Comparison of ENCODE assay signal across 20 mouse cellular contexts in the genomic region with DNA sequence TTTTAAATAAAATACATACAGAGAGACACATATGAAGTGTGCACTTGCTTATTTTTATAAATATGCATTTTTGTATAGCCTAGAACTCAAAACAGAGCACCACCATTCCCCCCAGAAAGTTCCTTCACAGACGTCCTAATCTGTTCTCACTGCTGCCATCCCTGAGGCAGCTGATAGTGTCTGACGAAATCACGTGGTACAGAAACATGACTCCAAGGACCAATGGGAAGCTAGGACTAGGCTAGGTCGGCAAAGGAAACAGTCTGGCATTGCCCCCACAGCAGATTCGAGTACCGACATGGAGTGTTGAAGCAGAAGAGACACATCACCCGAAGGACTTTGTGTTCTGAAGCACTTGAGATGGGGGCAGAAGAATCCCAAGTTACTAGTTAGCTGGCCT. TPM values are rescaled to one million over a fixed set of nuclear protein-coding genes. Genes with fewer than 3 reads are reported as not detected.
DNase-seq lines count a peak whose midpoint lies in the region; ATAC-seq lines count a peak whose summit lies in the region.
"Had no signal": no experiment of that assay in that cellular context is flagged by ENCODE, and none has a peak within 500 bp of the region (broad histone marks: within the 10 kb centered on the region; RNA-seq: fewer than 3 reads in every experiment).

No protein-coding gene starts in this region.

- H3K9ac ChIP-seq in liver, embryonic 12.5 days: no peak overlapping the region
- H3K9ac ChIP-seq in midbrain, embryonic 13.5 days (replicated peaks): no peak overlapping the region
- H3K9ac ChIP-seq: heart, embryonic 13.5 days; lung, embryonic 15.5 days; neural tube, embryonic 15.5 days; stomach, embryonic 15.5 days had no signal

- DNase-seq in retina, postnatal 1 day: peak; percentile 8
- no peak for DNase-seq in retina, embryonic 14.5 days (ENCODE audit: low spot score)
- peak; percentile 35 for DNase-seq in MEL-GATA-1-ER (ENCODE audit: extremely low read depth, low read depth)
- no peak for DNase-seq in frontal cortex, postnatal 10 days (ENCODE audit: low spot score in 2 of 2)
- no peak for DNase-seq in kidney, adult 11 months
- DNase-seq: gastrocnemius, postnatal 14 days; heart, postnatal 4 days; right cerebral cortex, adult 18-20 months; spleen, adult 18-20 months; thymus, postnatal 36 days had no signal

- H3K4me2 ChIP-seq in liver, embryonic 12.5 days: peak overlapping the region; percentile 44
- H3K4me2 ChIP-seq in midbrain, embryonic 13.5 days (replicated peaks): no peak overlapping the region
- H3K4me2 ChIP-seq: heart, embryonic 13.5 days; lung, embryonic 15.5 days; neural tube, embryonic 15.5 days; stomach, embryonic 15.5 days had no signal

- no peak overlapping the region for H3K27ac ChIP-seq in liver, embryonic 12.5 days
- no peak overlapping the region for H3K27ac ChIP-seq in midbrain, embryonic 13.5 days
- H3K27ac ChIP-seq: heart, embryonic 13.5 days; limb, embryonic 10.5 days; lung, embryonic 15.5 days; neural tube, embryonic 15.5 days; stomach, embryonic 15.5 days had no signal

- H3K9me3 ChIP-seq in liver, embryonic 12.5 days (replicated peaks): no peaks in the 10 kb centered on the region
- H3K9me3 ChIP-seq in midbrain, embryonic 13.5 days: no peaks in the 10 kb centered on the region
- H3K9me3 ChIP-seq: heart, embryonic 13.5 days; limb, embryonic 10.5 days; lung, embryonic 15.5 days; megakaryocyte, embryonic 14.5 days; neural tube, embryonic 15.5 days; stomach, embryonic 15.5 days had no signal

- no peaks in the 10 kb centered on the region for H3K27me3 ChIP-seq in liver, embryonic 12.5 days (replicated peaks)
- H3K27me3 ChIP-seq in midbrain, embryonic 13.5 days: no peaks in the 10 kb centered on the region
- H3K27me3 ChIP-seq: heart, embryonic 13.5 days; lung, embryonic 15.5 days; neural tube, embryonic 15.5 days; Patski; stomach, embryonic 15.5 days had no signal

- H3K36me3 ChIP-seq in liver, embryonic 12.5 days: no peaks in the 10 kb centered on the region
- peaks cover 32% of the 10 kb centered on the region for H3K36me3 ChIP-seq in midbrain, embryonic 13.5 days
- H3K36me3 ChIP-seq: limb, embryonic 10.5 days; lung, embryonic 15.5 days; stomach, embryonic 15.5 days had no signal

- 31% methylated on average over 7 of the region's 7 CpGs for WGBS in liver, embryonic 12.5 days (ENCODE audit: insufficient replicate concordance)
- whole genome bisulfite sequencing in midbrain, embryonic 13.5 days: 59% methylated on average over 7 of the region's 7 CpGs

- no peak overlapping the region for H3K4me3 ChIP-seq in liver, embryonic 12.5 days
- H3K4me3 ChIP-seq in midbrain, embryonic 13.5 days (replicated peaks): no peak overlapping the region
- H3K4me3 ChIP-seq: erythroblast, embryonic 14.5 days; heart, embryonic 13.5 days; limb, embryonic 10.5 days; lung, embryonic 15.5 days; megakaryocyte, embryonic 14.5 days; neural tube, embryonic 15.5 days; stomach, embryonic 15.5 days had no signal

- peak; percentile 76 for ATAC-seq in liver, embryonic 12.5 days
- no peak for ATAC-seq in midbrain, embryonic 13.5 days
- ATAC-seq: Patski had no signal

- peaks cover 28% of the 10 kb centered on the region for H3K4me1 ChIP-seq in liver, embryonic 12.5 days
- no peaks in the 10 kb centered on the region for H3K4me1 ChIP-seq in midbrain, embryonic 13.5 days (replicated peaks)
- H3K4me1 ChIP-seq: heart, embryonic 13.5 days; limb, embryonic 10.5 days; lung, embryonic 15.5 days; neural tube, embryonic 15.5 days; stomach, embryonic 15.5 days had no signal

RNA-seq across cellular contexts. Expression of a gene that starts 33.7 kb away (rescaled TPM):
- 31.8 and 34.1 TPM in 2 replicates for polyA plus RNA-seq in liver, embryonic 12.5 days (2016; fragmentation: Nextera tagmentation; extraction: Ambion mirVana)
- polyA plus RNA-seq in midbrain, embryonic 13.5 days (2015; fragmentation: Nextera tagmentation; extraction: Ambion mirVana): 25.6 and 27.6 TPM in 2 replicates

RNA-seq across cellular contexts. Expression of a gene that starts 34.3 kb away (rescaled TPM):
- polyA plus RNA-seq in liver, embryonic 12.5 days (2016; fragmentation: Nextera tagmentation; extraction: Ambion mirVana): 1.7 and 2.2 TPM in 2 replicates
- 128 and 129 TPM in 2 replicates for polyA plus RNA-seq in midbrain, embryonic 13.5 days (2015; fragmentation: Nextera tagmentation; extraction: Ambion mirVana)

Comparison
In these comparisons a context has a peak if more than half of its experiments do, and no peak if none do; other contexts are left out.
1. DNase-seq: peak in retina, postnatal 1 day (single experiment) and MEL-GATA-1-ER (single experiment); none in retina, embryonic 14.5 days (single experiment), frontal cortex, postnatal 10 days (0 of 2) and kidney, adult 11 months (single experiment).
2. RNA of a gene that starts 34.3 kb away (polyA plus RNA-seq): 128 to 129 TPM in midbrain, embryonic 13.5 days; 1.7 to 2.2 TPM in liver, embryonic 12.5 days; every median in the first group is over 10 times any median in the second.